Mouse (Mus musculus): ENCODE measurements around the gene Trf. TPM values are rescaled to one million over a fixed set of nuclear protein-coding genes. Genes with fewer than 3 reads are reported as not detected.

The Trf gene
- polyA plus RNA-seq, 1 experiment from 2014 or later = 35.4 TPM

DNA sequence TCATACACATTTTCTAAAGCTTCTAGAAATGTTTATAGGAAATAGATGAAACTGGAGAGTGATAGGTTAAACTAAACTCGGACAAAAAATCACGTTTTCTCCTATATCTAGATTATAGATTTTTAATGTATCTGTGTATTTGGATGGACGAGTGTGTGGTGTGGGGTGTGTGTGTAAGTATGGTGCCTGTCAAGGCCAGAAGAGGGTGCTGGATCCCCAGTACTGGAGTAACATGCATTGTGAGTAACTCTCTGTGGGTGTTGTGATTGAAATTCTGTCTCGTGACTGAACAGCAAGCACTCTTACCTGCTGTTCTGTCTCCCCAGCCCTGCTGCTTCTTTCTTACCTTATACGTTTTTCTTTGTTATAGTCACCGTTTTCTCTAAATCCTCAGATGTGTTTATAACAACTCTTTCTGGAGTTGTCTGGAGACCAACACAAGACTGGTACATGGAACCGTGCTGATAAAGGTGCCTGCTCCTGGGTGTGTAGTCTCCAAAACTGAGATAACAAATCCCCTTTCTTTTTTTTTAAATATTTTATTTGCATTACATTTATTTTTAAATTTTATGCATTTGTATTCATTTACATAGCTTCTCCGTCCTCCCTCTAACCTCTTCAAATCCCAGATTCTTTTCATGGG is 16.4 kb upstream of the Trf start:
- no peaks in the 10 kb centered on the region for H3K9me3 ChIP-seq (ENCODE audit: control insufficient read depth, low read length)
- ATAC-seq (ENCODE audit: low read depth) (no peak), DNase-seq (ENCODE audit: low spot score) (no peak)
- no peaks in the 10 kb centered on the region for H3K4me1 ChIP-seq (ENCODE audit: control insufficient read depth, insufficient read depth, low read length)
- no peaks in the 10 kb centered on the region for H3K36me3 ChIP-seq (ENCODE audit: control insufficient read depth, insufficient read depth, low read length)
- H3K9ac ChIP-seq (ENCODE audit: low read depth, low read length) = no peak overlapping the region
- WGBS = 82% methylated on average over 8 of the region's 8 CpGs
- H3K27me3 ChIP-seq (replicated peaks; ENCODE audit: control insufficient read depth, insufficient read depth, low read length) = no peaks in the 10 kb centered on the region
- no peak overlapping the region for H3K27ac ChIP-seq (replicated peaks; ENCODE audit: low read depth, low read length)
- H3K4me2 ChIP-seq (ENCODE audit: low read depth, low read length) = no peak overlapping the region
- no peak overlapping the region for H3K4me3 ChIP-seq (ENCODE audit: low read depth, low read length)

DNA sequence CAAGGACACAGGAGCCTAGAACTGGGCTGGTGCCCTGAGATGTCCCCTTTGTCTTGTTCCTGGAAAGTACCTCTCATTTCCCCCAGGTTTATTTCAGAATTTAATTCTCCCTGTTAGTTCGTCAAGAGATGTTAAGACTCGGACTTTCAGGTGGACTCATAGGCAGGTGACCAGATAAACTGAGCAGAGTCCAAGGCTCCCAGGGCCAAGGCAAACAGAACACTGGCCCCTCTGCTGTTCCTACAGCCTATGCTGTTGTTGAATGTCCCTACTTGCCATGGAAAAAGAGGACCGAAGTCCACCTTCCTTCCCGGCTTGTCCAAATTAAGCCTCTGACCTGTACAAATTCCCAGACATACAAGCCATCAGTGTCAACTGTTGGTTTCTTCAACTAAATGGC is 13.4 kb upstream of the Trf start:
- DNase-seq (ENCODE audit: low spot score) = no peak
- Histone ChIP-seq H3K27ac (replicated peaks; ENCODE audit: low read depth, low read length) (no peak overlapping the region), H3K4me3 (ENCODE audit: low read depth, low read length) (no peak overlapping the region), H3K9ac (ENCODE audit: low read depth, low read length) (no peak overlapping the region), H3K27me3 (replicated peaks; ENCODE audit: control insufficient read depth, insufficient read depth, low read length) (no peaks in the 10 kb centered on the region), H3K9me3 (ENCODE audit: control insufficient read depth, low read length) (no peaks in the 10 kb centered on the region), H3K4me2 (ENCODE audit: low read depth, low read length) (no peak overlapping the region), H3K36me3 (ENCODE audit: control insufficient read depth, insufficient read depth, low read length) (no peaks in the 10 kb centered on the region), H3K4me1 (ENCODE audit: control insufficient read depth, insufficient read depth, low read length) (no peaks in the 10 kb centered on the region)
- no peak for ATAC-seq (ENCODE audit: low read depth)
- 92% methylated on average over 4 of the region's 4 CpGs for WGBS

GRCm38 (mm10) chr9:103241206-103241605 is 11.0 kb upstream of the Trf start:
- Histone ChIP-seq H3K4me1 (ENCODE audit: control insufficient read depth, insufficient read depth, low read length) (no peaks in the 10 kb centered on the region), H3K4me2 (ENCODE audit: low read depth, low read length) (no peak overlapping the region), H3K36me3 (ENCODE audit: control insufficient read depth, insufficient read depth, low read length) (no peaks in the 10 kb centered on the region), H3K9ac (ENCODE audit: low read depth, low read length) (no peak overlapping the region), H3K27me3 (replicated peaks; ENCODE audit: control insufficient read depth, insufficient read depth, low read length) (no peaks in the 10 kb centered on the region), H3K4me3 (ENCODE audit: low read depth, low read length) (no peak overlapping the region), H3K27ac (replicated peaks; ENCODE audit: low read depth, low read length) (no peak overlapping the region), H3K9me3 (ENCODE audit: control insufficient read depth, low read length) (no peaks in the 10 kb centered on the region)
- DNase-seq (ENCODE audit: low spot score) (no peak), ATAC-seq (ENCODE audit: low read depth) (no peak)
- 75% methylated on average over 2 of the region's 2 CpGs for WGBS

DNA sequence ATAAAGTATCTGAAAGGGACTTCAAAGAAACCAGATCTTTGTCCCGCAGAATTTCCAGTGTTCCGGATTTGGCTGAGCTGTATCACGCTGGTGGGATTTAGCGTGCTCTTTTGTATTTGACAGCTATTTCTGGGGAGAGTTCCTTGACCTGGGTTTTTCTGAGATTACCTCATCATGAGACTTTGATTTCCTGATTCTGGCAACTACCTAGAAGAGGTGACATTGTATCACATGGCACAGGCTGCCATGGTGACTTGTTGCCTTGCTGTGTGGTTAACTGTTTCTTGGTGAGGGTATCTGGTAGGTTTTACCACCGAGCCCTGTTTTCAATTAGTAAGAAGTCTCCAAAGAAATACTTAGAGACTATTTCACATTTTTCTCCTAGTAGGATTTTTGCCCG is 9.2 kb upstream of the Trf start:
- Histone ChIP-seq H3K27me3 (replicated peaks; ENCODE audit: control insufficient read depth, insufficient read depth, low read length) (no peaks in the 10 kb centered on the region), H3K4me1 (ENCODE audit: control insufficient read depth, insufficient read depth, low read length) (no peaks in the 10 kb centered on the region), H3K27ac (replicated peaks; ENCODE audit: low read depth, low read length) (no peak overlapping the region), H3K9me3 (ENCODE audit: control insufficient read depth, low read length) (no peaks in the 10 kb centered on the region), H3K4me2 (ENCODE audit: low read depth, low read length) (no peak overlapping the region), H3K36me3 (ENCODE audit: control insufficient read depth, insufficient read depth, low read length) (no peaks in the 10 kb centered on the region), H3K9ac (ENCODE audit: low read depth, low read length) (no peak overlapping the region), H3K4me3 (ENCODE audit: low read depth, low read length) (no peak overlapping the region)
- ATAC-seq (ENCODE audit: low read depth) = no peak
- 85% methylated on average over 6 of the region's 6 CpGs for WGBS
- no peak for DNase-seq (ENCODE audit: low spot score)

- no peak overlapping the region for H3K4me3 ChIP-seq (ENCODE audit: low read depth, low read length)
- H3K27ac ChIP-seq (replicated peaks; ENCODE audit: low read depth, low read length) = peak overlapping the region; percentile 62
- peaks cover 4% of the 10 kb centered on the region; the same call in 1 of the 2 replicates for H3K4me1 ChIP-seq (ENCODE audit: control insufficient read depth, insufficient read depth, low read length)
- H3K4me2 ChIP-seq (ENCODE audit: low read depth, low read length) = no peak overlapping the region
- ATAC-seq (ENCODE audit: low read depth) = peak; percentile 79
- H3K36me3 ChIP-seq (ENCODE audit: control insufficient read depth, insufficient read depth, low read length) = no peaks in the 10 kb centered on the region
- H3K9me3 ChIP-seq (ENCODE audit: control insufficient read depth, low read length) = no peaks in the 10 kb centered on the region
- peak; percentile 52 for DNase-seq (ENCODE audit: low spot score)
- WGBS = 51% methylated on average over 7 of the region's 7 CpGs
- no peaks in the 10 kb centered on the region for H3K27me3 ChIP-seq (replicated peaks; ENCODE audit: control insufficient read depth, insufficient read depth, low read length)
- no peak overlapping the region for H3K9ac ChIP-seq (ENCODE audit: low read depth, low read length)
Observed at GRCm38 (mm10) chr9:103234565-103235165, 4.4 kb upstream of the Trf start.

DNA sequence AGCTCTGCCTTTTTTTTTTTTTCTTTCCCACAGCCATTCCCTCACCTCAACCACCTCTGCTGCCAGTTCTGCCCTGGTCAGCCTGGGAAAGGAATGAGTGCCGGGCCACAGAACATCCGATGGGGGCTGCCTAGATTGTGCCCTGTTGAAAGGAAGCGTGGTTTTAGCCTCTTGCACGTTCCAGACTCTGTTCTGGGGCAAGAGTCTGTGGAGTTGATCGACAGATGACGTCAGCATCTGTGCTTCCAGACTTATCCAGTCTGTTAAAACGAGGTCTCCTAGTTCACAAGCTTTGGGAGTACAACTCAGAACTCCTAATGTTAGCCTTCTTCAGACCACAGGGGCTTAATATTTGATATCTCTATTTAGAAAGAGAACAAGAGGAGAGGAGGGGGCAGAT is 3.8 kb upstream of the Trf start:
- DNase-seq (ENCODE audit: low spot score) = peak; percentile 30
- H3K27ac ChIP-seq (replicated peaks; ENCODE audit: low read depth, low read length) = peak overlapping the region; percentile 62

GRCm38 (mm10) chr9:103233006-103233395 is 2.8 kb upstream of the Trf start:
- Histone ChIP-seq H3K4me2 (ENCODE audit: low read depth, low read length) (no peak overlapping the region), H3K4me1 (ENCODE audit: control insufficient read depth, insufficient read depth, low read length) (peaks cover 4% of the 10 kb centered on the region; the same call in 1 of the 2 replicates), H3K9me3 (ENCODE audit: control insufficient read depth, low read length) (no peaks in the 10 kb centered on the region), H3K36me3 (ENCODE audit: control insufficient read depth, insufficient read depth, low read length) (no peaks in the 10 kb centered on the region), H3K9ac (ENCODE audit: low read depth, low read length) (no peak overlapping the region), H3K27ac (replicated peaks; ENCODE audit: low read depth, low read length) (no peak overlapping the region), H3K4me3 (ENCODE audit: low read depth, low read length) (no peak overlapping the region), H3K27me3 (replicated peaks; ENCODE audit: control insufficient read depth, insufficient read depth, low read length) (no peaks in the 10 kb centered on the region)
- ATAC-seq (ENCODE audit: low read depth) = no peak
- DNase-seq (ENCODE audit: low spot score) = peak; percentile 13
- 59% methylated on average over 7 of the region's 7 CpGs for WGBS

More for the DNA sequence above, 3.8 kb upstream of the Trf start:
- Histone ChIP-seq H3K27me3 (replicated peaks; ENCODE audit: control insufficient read depth, insufficient read depth, low read length) (no peaks in the 10 kb centered on the region), H3K36me3 (ENCODE audit: control insufficient read depth, insufficient read depth, low read length) (no peaks in the 10 kb centered on the region), H3K4me3 (ENCODE audit: low read depth, low read length) (no peak overlapping the region), H3K9ac (ENCODE audit: low read depth, low read length) (no peak overlapping the region), H3K4me2 (ENCODE audit: low read depth, low read length) (no peak overlapping the region), H3K9me3 (ENCODE audit: control insufficient read depth, low read length) (no peaks in the 10 kb centered on the region), H3K4me1 (ENCODE audit: control insufficient read depth, insufficient read depth, low read length) (peaks cover 4% of the 10 kb centered on the region; the same call in 1 of the 2 replicates)
- 70% methylated on average over 7 of the region's 7 CpGs for WGBS
- ATAC-seq (ENCODE audit: low read depth) = peak; percentile 31; the same call in 1 of the 2 replicates

- no peak overlapping the region for H3K27ac ChIP-seq (replicated peaks; ENCODE audit: low read depth, low read length)
- H3K9ac ChIP-seq (ENCODE audit: low read depth, low read length) = no peak overlapping the region
- H3K4me1 ChIP-seq (ENCODE audit: control insufficient read depth, insufficient read depth, low read length) = peaks cover 4% of the 10 kb centered on the region; the same call in 1 of the 2 replicates
- no peak overlapping the region for H3K4me3 ChIP-seq (ENCODE audit: low read depth, low read length)
- H3K36me3 ChIP-seq (ENCODE audit: control insufficient read depth, insufficient read depth, low read length) = no peaks in the 10 kb centered on the region
- no peak overlapping the region for H3K4me2 ChIP-seq (ENCODE audit: low read depth, low read length)
- no peaks in the 10 kb centered on the region for H3K27me3 ChIP-seq (replicated peaks; ENCODE audit: control insufficient read depth, insufficient read depth, low read length)
- 90% methylated on average over 7 of the region's 7 CpGs for WGBS
- no peak for ATAC-seq (ENCODE audit: low read depth)
- DNase-seq (ENCODE audit: low spot score) = no peak
- no peaks in the 10 kb centered on the region for H3K9me3 ChIP-seq (ENCODE audit: control insufficient read depth, low read length)
Observed at GRCm38 (mm10) chr9:103232232-103233005, 2.2 kb upstream of the Trf start.

All from embryonic facial prominence, embryonic 14.5 days (tissue).